Mouse (Mus musculus): ENCODE results near the gene Mcrip2. TPM values are rescaled to one million over a fixed set of nuclear protein-coding genes. Genes with fewer than 3 reads are reported as not detected.

The Mcrip2 gene
- polyA plus RNA-seq, 1 experiment from 2014 or later, result 49.4 TPM

- Histone ChIP-seq H3K36me3 (ENCODE audit: control insufficient read depth, insufficient read depth, low read length) (peaks cover 32% of the 10 kb centered on the region), H3K4me1 (ENCODE audit: control insufficient read depth, insufficient read depth, low read length) (peaks cover 52% of the 10 kb centered on the region), H3K27me3 (ENCODE audit: control insufficient read depth, insufficient read depth, low read length) (no peaks in the 10 kb centered on the region), H3K9ac (ENCODE audit: low read length) (no peak overlapping the region), H3K4me2 (ENCODE audit: low read depth, low read length) (peak overlapping the region; percentile 81; the same call in 1 of the 2 replicates), H3K4me3 (replicated peaks; ENCODE audit: low read length) (no peak overlapping the region), H3K27ac (ENCODE audit: low read length) (no peak overlapping the region), H3K9me3 (replicated peaks; ENCODE audit: control insufficient read depth, low read length) (no peaks in the 10 kb centered on the region)
- WGBS, result 86% methylated on average over 7 of the region's 7 CpGs
- no peak for ATAC-seq (ENCODE audit: insufficient read depth, low FRiP score)
These were observed 33.3 kb downstream of the Mcrip2 start for GRCm38 (mm10) chr17:25835301-25835700.

DNA sequence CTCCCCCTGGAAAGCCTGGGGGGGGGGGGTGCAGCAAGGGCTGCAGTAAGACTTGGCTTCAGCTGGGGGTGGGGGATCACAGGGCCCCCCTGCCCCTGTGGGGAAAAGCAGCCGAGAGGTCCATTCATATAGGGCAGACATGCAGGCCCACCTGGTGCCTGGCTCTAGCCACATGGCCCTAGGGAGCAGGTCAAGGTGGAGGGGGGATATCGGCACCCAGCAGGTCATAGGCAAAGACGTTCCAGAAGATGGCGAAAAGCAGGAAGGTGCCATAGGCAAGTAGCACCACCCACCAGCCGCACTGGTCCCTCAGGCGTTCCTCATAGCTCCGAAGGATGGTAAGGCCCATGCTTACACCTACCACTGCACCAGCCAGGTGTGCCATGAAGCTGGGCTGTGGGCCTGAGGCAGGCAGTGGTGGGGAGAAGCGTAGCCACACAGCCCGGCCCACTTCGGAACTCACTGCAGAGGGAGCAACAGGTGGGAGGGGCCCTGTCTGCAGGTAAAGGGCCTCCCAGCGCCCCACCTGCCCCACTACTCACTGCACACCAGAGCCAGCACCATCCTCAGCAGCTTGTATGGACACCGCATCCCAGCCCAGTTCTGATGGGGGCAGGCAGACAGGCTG is 33.9 kb downstream of the Mcrip2 start:
- WGBS, result 75% methylated on average over 12 of the region's 12 CpGs
- H3K4me2 ChIP-seq (ENCODE audit: low read depth, low read length), result peak overlapping the region; percentile 81
- H3K36me3 ChIP-seq (ENCODE audit: control insufficient read depth, insufficient read depth, low read length), result peaks cover 29% of the 10 kb centered on the region
- peak overlapping the region; percentile 90 for H3K9ac ChIP-seq (ENCODE audit: low read length)
- no peak for ATAC-seq (ENCODE audit: insufficient read depth, low FRiP score)
- H3K27me3 ChIP-seq (ENCODE audit: control insufficient read depth, insufficient read depth, low read length), result no peaks in the 10 kb centered on the region
- H3K4me1 ChIP-seq (ENCODE audit: control insufficient read depth, insufficient read depth, low read length), result peaks cover 58% of the 10 kb centered on the region
- peak overlapping the region; percentile 90 for H3K4me3 ChIP-seq (replicated peaks; ENCODE audit: low read length)
- no peaks in the 10 kb centered on the region for H3K9me3 ChIP-seq (replicated peaks; ENCODE audit: control insufficient read depth, low read length)
- H3K27ac ChIP-seq (ENCODE audit: low read length), result peak overlapping the region; percentile 99

GRCm38 (mm10) chr17:25833961-25834594 is 34.5 kb downstream of the Mcrip2 start:
- no peak for ATAC-seq (ENCODE audit: insufficient read depth, low FRiP score)
- Histone ChIP-seq H3K4me1 (ENCODE audit: control insufficient read depth, insufficient read depth, low read length) (peaks cover 59% of the 10 kb centered on the region), H3K9ac (ENCODE audit: low read length) (peak overlapping the region; percentile 90), H3K36me3 (ENCODE audit: control insufficient read depth, insufficient read depth, low read length) (peaks cover 24% of the 10 kb centered on the region), H3K4me3 (replicated peaks; ENCODE audit: low read length) (peak overlapping the region; percentile 90), H3K4me2 (ENCODE audit: low read depth, low read length) (peak overlapping the region; percentile 81), H3K27me3 (ENCODE audit: control insufficient read depth, insufficient read depth, low read length) (no peaks in the 10 kb centered on the region), H3K9me3 (replicated peaks; ENCODE audit: control insufficient read depth, low read length) (no peaks in the 10 kb centered on the region), H3K27ac (ENCODE audit: low read length) (peak overlapping the region; percentile 99)
- WGBS, result 11% methylated on average over 6 of the region's 6 CpGs

DNA sequence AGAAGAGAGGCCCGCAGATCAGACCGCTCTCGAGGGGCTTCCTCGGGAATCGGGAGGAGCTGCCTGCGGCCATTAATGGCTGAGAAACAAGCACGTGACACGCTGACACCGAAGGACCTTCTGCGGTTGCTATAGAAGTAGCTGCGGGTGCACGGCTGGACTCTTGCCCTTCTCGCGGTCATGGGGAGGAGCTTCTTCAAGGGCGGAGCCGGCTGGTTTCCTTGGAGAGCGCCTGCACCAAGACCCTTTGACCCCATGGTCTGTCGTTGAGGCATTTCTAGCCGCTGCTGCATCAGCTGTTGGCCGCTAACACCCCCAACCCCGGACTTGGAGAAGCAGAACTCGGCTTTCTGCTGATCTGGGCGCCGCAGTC is 35.3 kb downstream of the Mcrip2 start, which contains the start of gene Stub1:
Gene Stub1, minus strand, starts transcription at position 114 of the 373 bp plus-strand sequence.
- peak within 1 kb of the TSS; percentile 90 for H3K4me3 ChIP-seq (replicated peaks; ENCODE audit: low read length)
- under 1% methylated on average over 24 of the region's 24 CpGs for WGBS
- H3K36me3 ChIP-seq (ENCODE audit: control insufficient read depth, insufficient read depth, low read length), result peaks cover 20% of the 10 kb centered on the region
- ATAC-seq (ENCODE audit: insufficient read depth, low FRiP score), result peak; percentile 77
- H3K27ac ChIP-seq (ENCODE audit: low read length), result peak within 1 kb of the TSS; percentile 99
- peak within 1 kb of the TSS; percentile 88 for H3K4me2 ChIP-seq (ENCODE audit: low read depth, low read length)
- no peaks in the 10 kb centered on the region for H3K27me3 ChIP-seq (ENCODE audit: control insufficient read depth, insufficient read depth, low read length)
- H3K9me3 ChIP-seq (replicated peaks; ENCODE audit: control insufficient read depth, low read length), result no peaks in the 10 kb centered on the region
- H3K4me1 ChIP-seq (ENCODE audit: control insufficient read depth, insufficient read depth, low read length), result peaks cover 62% of the 10 kb centered on the region
- H3K9ac ChIP-seq (ENCODE audit: low read length), result peak within 1 kb of the TSS; percentile 92

DNA sequence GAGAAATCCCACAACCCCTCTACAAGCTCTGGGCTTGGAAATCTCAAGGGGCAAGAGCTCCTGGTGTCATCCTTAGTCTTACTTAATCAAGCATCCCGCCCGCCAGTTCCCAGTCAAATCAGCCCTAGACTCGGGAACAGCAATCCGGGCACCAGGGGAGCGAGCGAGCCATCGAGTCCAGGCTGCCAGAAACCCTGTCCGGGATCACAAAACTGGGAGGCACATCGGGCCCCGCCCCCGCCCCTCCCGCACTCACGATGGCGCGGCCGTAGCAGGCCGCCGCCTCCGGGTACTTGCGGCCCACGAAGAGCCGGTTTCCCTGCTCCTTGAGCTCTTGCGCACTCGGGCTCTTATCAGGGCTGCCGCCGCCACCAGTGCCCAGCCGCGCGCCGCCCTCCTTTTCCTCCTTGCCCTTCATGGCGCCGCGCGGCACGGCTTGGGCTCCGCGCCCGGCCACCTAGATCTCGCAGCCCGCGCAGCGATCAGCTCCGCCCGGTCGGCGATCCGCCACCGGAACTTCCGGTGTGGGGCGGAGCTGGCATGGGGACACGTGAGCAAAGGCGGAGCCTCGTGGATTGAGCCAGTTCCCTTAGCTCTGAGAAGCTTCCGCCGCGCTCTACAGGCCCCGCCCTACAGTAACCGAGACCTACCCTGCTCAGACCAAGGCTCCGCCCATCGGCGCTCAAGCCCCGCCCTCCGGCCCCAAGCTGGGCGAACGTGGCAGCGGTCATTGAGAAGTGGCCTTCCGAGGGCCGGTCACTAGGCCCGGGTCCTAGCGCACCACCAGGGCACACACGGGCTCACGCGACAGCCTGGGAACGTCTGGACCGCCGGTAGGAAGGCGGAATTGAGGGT is 35.9 kb downstream of the Mcrip2 start:
- Histone ChIP-seq H3K27me3 (ENCODE audit: control insufficient read depth, insufficient read depth, low read length) (no peaks in the 10 kb centered on the region), H3K4me3 (replicated peaks; ENCODE audit: low read length) (peak overlapping the region; percentile 90), H3K9ac (ENCODE audit: low read length) (peak overlapping the region; percentile 92), H3K36me3 (ENCODE audit: control insufficient read depth, insufficient read depth, low read length) (peaks cover 22% of the 10 kb centered on the region), H3K27ac (ENCODE audit: low read length) (peak overlapping the region; percentile 99), H3K9me3 (replicated peaks; ENCODE audit: control insufficient read depth, low read length) (no peaks in the 10 kb centered on the region), H3K4me2 (ENCODE audit: low read depth, low read length) (peak overlapping the region; percentile 88), H3K4me1 (ENCODE audit: control insufficient read depth, insufficient read depth, low read length) (peaks cover 63% of the 10 kb centered on the region)
- under 1% methylated on average over 77 of the region's 77 CpGs for WGBS
- ATAC-seq (ENCODE audit: insufficient read depth, low FRiP score), result peak; percentile 93

GRCm38 (mm10) chr17:25831451-25832281 is 36.9 kb downstream of the Mcrip2 start:
- no peaks in the 10 kb centered on the region for H3K27me3 ChIP-seq (ENCODE audit: control insufficient read depth, insufficient read depth, low read length)
- WGBS, result 48% methylated on average over 21 of the region's 21 CpGs
- peak overlapping the region; percentile 88 for H3K4me2 ChIP-seq (ENCODE audit: low read depth, low read length)
- peak overlapping the region; percentile 95 for H3K27ac ChIP-seq (ENCODE audit: low read length)
- no peaks in the 10 kb centered on the region for H3K9me3 ChIP-seq (replicated peaks; ENCODE audit: control insufficient read depth, low read length)
- peak overlapping the region; percentile 90 for H3K4me3 ChIP-seq (replicated peaks; ENCODE audit: low read length)
- ATAC-seq (ENCODE audit: insufficient read depth, low FRiP score), result no peak
- H3K36me3 ChIP-seq (ENCODE audit: control insufficient read depth, insufficient read depth, low read length), result peaks cover 28% of the 10 kb centered on the region
- H3K9ac ChIP-seq (ENCODE audit: low read length), result peak overlapping the region; percentile 92
- peaks cover 57% of the 10 kb centered on the region for H3K4me1 ChIP-seq (ENCODE audit: control insufficient read depth, insufficient read depth, low read length)

- 81% methylated on average over 14 of the region's 14 CpGs for WGBS
- peak overlapping the region; percentile 88; the same call in 1 of the 2 replicates for H3K4me2 ChIP-seq (ENCODE audit: low read depth, low read length)
- peaks cover 29% of the 10 kb centered on the region for H3K36me3 ChIP-seq (ENCODE audit: control insufficient read depth, insufficient read depth, low read length)
- no peaks in the 10 kb centered on the region for H3K9me3 ChIP-seq (replicated peaks; ENCODE audit: control insufficient read depth, low read length)
- 0 out of 2 replicates have a peak overlapping the region, but pooled peaks have one; percentile 10 for H3K9ac ChIP-seq (ENCODE audit: low read length)
- no peak overlapping the region for H3K27ac ChIP-seq (ENCODE audit: low read length)
- H3K4me1 ChIP-seq (ENCODE audit: control insufficient read depth, insufficient read depth, low read length), result peaks cover 49% of the 10 kb centered on the region
- H3K27me3 ChIP-seq (ENCODE audit: control insufficient read depth, insufficient read depth, low read length), result no peaks in the 10 kb centered on the region
- no peak for ATAC-seq (ENCODE audit: insufficient read depth, low FRiP score)
- H3K4me3 ChIP-seq (replicated peaks; ENCODE audit: low read length), result no peak overlapping the region
These were observed 37.6 kb downstream of the Mcrip2 start for GRCm38 (mm10) chr17:25830806-25831431.

- Histone ChIP-seq H3K9me3 (replicated peaks; ENCODE audit: control insufficient read depth, low read length) (no peaks in the 10 kb centered on the region), H3K4me3 (replicated peaks; ENCODE audit: low read length) (peak overlapping the region; percentile 74; the same call in 1 of the 2 replicates), H3K27me3 (ENCODE audit: control insufficient read depth, insufficient read depth, low read length) (no peaks in the 10 kb centered on the region), H3K27ac (ENCODE audit: low read length) (peak overlapping the region; percentile 93), H3K4me2 (ENCODE audit: low read depth, low read length) (peak overlapping the region; percentile 91), H3K36me3 (ENCODE audit: control insufficient read depth, insufficient read depth, low read length) (peaks cover 30% of the 10 kb centered on the region), H3K9ac (ENCODE audit: low read length) (peak overlapping the region; percentile 87), H3K4me1 (ENCODE audit: control insufficient read depth, insufficient read depth, low read length) (peaks cover 45% of the 10 kb centered on the region)
- no peak for ATAC-seq (ENCODE audit: insufficient read depth, low FRiP score)
- WGBS, result 79% methylated on average over 4 of the region's 4 CpGs
These were observed 38.3 kb downstream of the Mcrip2 start for GRCm38 (mm10) chr17:25830200-25830753.

Measured in stomach, embryonic 16.5 days (tissue).